Mouse (Mus musculus): Measurements from ENCODE around the gene Asna1.

GRCm38 (mm10) chr8:84985684-84986378, 39.2 kb downstream of the Asna1 start:
- TF ChIP-seq CTCF (conservative IDR thresholded peaks at IDR 0.05; ENCODE audit: insufficient read depth, insufficient read length, low read depth, low read length) = no peak
- TF ChIP-seq POLR2A (IDR thresholded peaks at IDR 0.05; ENCODE audit: low read depth, low read length) = no peak
